Mouse (Mus musculus) adrenal gland, adult 8-10 months (tissue): ENCODE results near the gene Vmn2r74. TPM values are rescaled to one million over a fixed set of nuclear protein-coding genes. Genes with fewer than 3 reads are reported as not detected.

ENCODE experiments used
- DNase-seq: peaks from one replicate; pipeline ENCODE4 v3.0.0; 2022
- total RNA-seq, 4 experiments: library from RNA; stranded (reverse); gene quantifications; 2 replicates each; pipeline ENCODE4 v1.2.4; 2022

Gene Vmn2r74
- not detected for total RNA-seq

DNA sequence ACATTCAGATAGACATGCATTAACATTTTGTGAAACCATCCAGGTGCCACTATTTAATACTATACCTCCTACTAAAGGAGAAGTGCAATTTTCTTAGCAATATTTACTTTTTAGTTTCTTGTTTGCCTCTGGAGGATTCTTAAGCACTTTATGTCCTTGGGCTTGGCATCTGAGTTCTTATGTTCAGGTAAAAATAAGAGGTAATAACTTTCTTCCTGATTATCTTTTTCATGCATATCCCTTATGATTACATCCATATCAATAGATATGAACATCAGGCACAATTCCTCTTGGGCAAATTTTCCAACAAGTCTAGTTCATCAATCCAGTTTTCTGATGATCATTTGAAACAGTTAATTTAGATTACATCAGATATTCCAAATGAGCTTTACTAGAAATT, at the start of gene Vmn2r74:
Vmn2r74 (minus strand) TSS at position 101 of the 400 bp plus-strand sequence.
- no peak for DNase-seq

DNA sequence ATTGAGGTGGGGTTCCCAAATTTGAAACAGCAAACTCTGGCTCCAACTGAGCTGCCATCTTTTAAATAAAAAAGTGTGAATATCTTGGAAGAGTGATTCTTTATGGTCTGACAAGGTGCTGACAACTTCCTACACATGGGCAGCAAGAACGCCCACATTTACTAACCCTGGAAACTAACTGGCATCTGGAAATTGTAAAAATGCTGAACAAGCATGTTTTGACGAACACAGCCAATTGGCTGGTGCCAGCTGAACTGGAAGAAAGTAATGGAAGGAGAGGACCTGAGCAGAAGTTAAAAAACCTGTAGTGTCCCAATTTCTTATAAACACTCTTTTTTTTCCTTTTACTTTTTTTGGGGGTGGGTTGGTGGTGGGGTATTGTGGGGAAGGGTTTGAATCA, 46.1 kb upstream of the Vmn2r74 start:
- DNase-seq = no peak

Other genes with a start within 250 kb of the Vmn2r74 start
- not detected for gene Vmn2r72, start 206.5 kb downstream of the Vmn2r74 start, total RNA-seq
- not detected for gene Vmn2r73, start 85.4 kb downstream of the Vmn2r74 start, total RNA-seq
- gene Vmn2r75, start 210.1 kb upstream of the Vmn2r74 start, total RNA-seq = not detected